Mouse (Mus musculus): ENCODE measurements around the gene Scube1. TPM values are rescaled to one million over a fixed set of nuclear protein-coding genes. Genes with fewer than 3 reads are reported as not detected.

The Scube1 gene
- total and polyA plus RNA-seq, 3 experiments = not detected

- H3K9ac ChIP-seq (ENCODE audit: control insufficient read depth, low read depth, low read length, poor library complexity, severe bottlenecking) = peak overlapping the region; percentile 86
- H3K27ac ChIP-seq (ENCODE audit: control insufficient read depth, low read depth, low read length) = peak overlapping the region; percentile 95
- H3K79me2 ChIP-seq (ENCODE audit: control insufficient read depth, insufficient read depth, low read length, poor library complexity) = peaks cover 43% of the 10 kb centered on the region
- DNase-seq (ENCODE audit: low read depth, low spot score) = peak; percentile 68
- H3K27me3 ChIP-seq (ENCODE audit: control insufficient read depth in 1 of 2, insufficient read depth in 2 of 2, low read length in 2 of 2) = no peaks in the 10 kb centered on the region
- H3K36me3 ChIP-seq (ENCODE audit: control insufficient read depth in 1 of 2, insufficient read depth in 2 of 2, low read length in 2 of 2) = peaks cover 5 to 20% of the 10 kb centered on the region in 2 experiments
- H3K4me1 ChIP-seq (ENCODE audit: control insufficient read depth in 1 of 2, insufficient read depth in 2 of 2, low read length in 2 of 2) = peaks cover 17 to 23% of the 10 kb centered on the region in 2 experiments
- H3K9me3 ChIP-seq (replicated peaks; ENCODE audit: insufficient read depth, low read length) = no peaks in the 10 kb centered on the region
- peak overlapping the region; percentile 59 to 80 for H3K4me3 ChIP-seq (ENCODE audit: control insufficient read depth in 1 of 2, insufficient read depth in 1 of 2, low read depth in 2 of 2, low read length in 2 of 2)
- TF ChIP-seq GABPA (IDR thresholded peaks at IDR 0.05; ENCODE audit: low read depth, low read length) (no peak), HCFC1 (IDR thresholded peaks at IDR 0.05; ENCODE audit: low read depth, low read length) (peak; percentile 45; the same call in 1 of the 2 replicates), MAFK (IDR thresholded peaks at IDR 0.05; ENCODE audit: borderline replicate concordance, low read depth, low read length) (no peak), ZC3H11A (IDR thresholded peaks at IDR 0.05; ENCODE audit: low read depth, low read length) (no peak), RAD21 (IDR thresholded peaks at IDR 0.05; ENCODE audit: low read depth, low read length) (no peak), CHD2 (IDR thresholded peaks at IDR 0.05; ENCODE audit: low read length) (no peak), TCF12 (IDR thresholded peaks at IDR 0.05; ENCODE audit: low read depth, low read length) (peak; percentile 71), RCOR1 (IDR thresholded peaks at IDR 0.05; ENCODE audit: low read depth, low read length) (peak; percentile 62; the same call in 1 of the 2 replicates), GATA1 (IDR thresholded peaks at IDR 0.05; ENCODE audit: low read depth, low read length) (peak; percentile 66), KAT2A (conservative IDR thresholded peaks at IDR 0.05; ENCODE audit: low read depth, low read length) (no peak), SMC3 (IDR thresholded peaks at IDR 0.05; ENCODE audit: low read depth, low read length) (0 out of 2 replicates have a peak, but pooled peaks have one; percentile 2), CHD1 (IDR thresholded peaks at IDR 0.05; ENCODE audit: low read depth, low read length) (no peak), MEF2A (IDR thresholded peaks at IDR 0.05; ENCODE audit: extremely low read depth, insufficient replicate concordance, low read depth, low read length, poor library complexity, severe bottlenecking) (no peak), NRF1 (IDR thresholded peaks at IDR 0.05; ENCODE audit: insufficient read depth, low read depth, low read length, poor library complexity, severe bottlenecking) (0 out of 2 replicates have a peak, but pooled peaks have one; percentile 15), USF2 (IDR thresholded peaks at IDR 0.05; ENCODE audit: borderline replicate concordance in 1 of 2, insufficient read depth in 1 of 2, low read depth in 1 of 2, low read length in 2 of 2) (no peak), MAX (IDR thresholded peaks at IDR 0.05; ENCODE audit: low read length) (no peak; the same call in 1 of the 2 replicates), BHLHE40 (IDR thresholded peaks at IDR 0.05; ENCODE audit: borderline replicate concordance, low read depth, low read length) (peak; percentile 73; the same call in 1 of the 2 replicates), EP300 (IDR thresholded peaks at IDR 0.05; ENCODE audit: low read depth in 1 of 2, low read length in 2 of 2) (peak; percentile 64 to 67), SIN3A (IDR thresholded peaks at IDR 0.05; ENCODE audit: low read length) (peak; percentile 81), UBTF (IDR thresholded peaks at IDR 0.05; ENCODE audit: borderline replicate concordance, insufficient read depth, low read depth, low read length) (no peak), TBP (IDR thresholded peaks at IDR 0.05; ENCODE audit: low read depth, low read length) (no peak), ZKSCAN1 (IDR thresholded peaks at IDR 0.05; ENCODE audit: low read depth, low read length) (no peak), CTCF (IDR thresholded peaks at IDR 0.05 in 2 of 3, conservative IDR thresholded peaks at IDR 0.05 in 1 of 3; ENCODE audit: control insufficient read depth in 1 of 3, insufficient read depth in 1 of 3, low read depth in 2 of 3, low read length in 3 of 3, poor library complexity in 1 of 3, severe bottlenecking in 1 of 3) (no peak), POLR2A (IDR thresholded peaks at IDR 0.05; ENCODE audit: control insufficient read depth in 1 of 2, insufficient read depth in 1 of 2, low read depth in 1 of 2, low read length in 2 of 2, poor library complexity in 1 of 2) (no peak; a peak in 1 of 4 replicates), ETS1 (IDR thresholded peaks at IDR 0.05; ENCODE audit: low read depth, low read length) (peak; percentile 63), ZMIZ1 (IDR thresholded peaks at IDR 0.05; ENCODE audit: low read depth, low read length) (no peak), POLR2AphosphoS5 (IDR thresholded peaks at IDR 0.05; ENCODE audit: borderline replicate concordance, low read depth, low read length) (no peak), MAZ (IDR thresholded peaks at IDR 0.05; ENCODE audit: low read depth, low read length) (no peak), MYB (IDR thresholded peaks at IDR 0.05; ENCODE audit: low read depth, low read length) (no peak), NELFE (IDR thresholded peaks at IDR 0.05; ENCODE audit: low read depth, low read length) (no peak), TAL1 (IDR thresholded peaks at IDR 0.05; ENCODE audit: low read length) (peak; percentile 91), MXI1 (IDR thresholded peaks at IDR 0.05; ENCODE audit: low read depth, low read length) (peak; percentile 70; the same call in 1 of the 2 replicates), ZNF384 (IDR thresholded peaks at IDR 0.05; ENCODE audit: low read depth, low read length) (peak; percentile 92), POLR2AphosphoS2 (IDR thresholded peaks at IDR 0.05; ENCODE audit: low read length) (no peak), MYC (IDR thresholded peaks at IDR 0.05; ENCODE audit: low read depth, low read length) (0 out of 2 replicates have a peak, but pooled peaks have one; percentile 22)
Observed at GRCm38 (mm10) chr15:83592260-83593188, 132.3 kb downstream of the Scube1 start.
